Mouse (Mus musculus) olfactory bulb, adult 2 months (tissue): ENCODE measurements around the gene Cdc6.

ENCODE experiments used
- CTCF ChIP-seq: fragments of 200-500 bp; IDR thresholded peaks from 2 replicates; pipeline ENCODE4 v1.5.1; 2012; ENCODE audit warnings: low read depth, mild to moderate bottlenecking, low read length, moderate library complexity; ENCODE audit not compliant: insufficient read depth
- POLR2A ChIP-seq: fragments of 200-500 bp; IDR thresholded peaks from 2 replicates; pipeline ENCODE4 v1.6.1; 2012; ENCODE audit warnings: mild to moderate bottlenecking, low read depth, low read length, moderate library complexity; ENCODE audit not compliant: insufficient read depth

GRCm38 (mm10) chr11:98910415-98910814, 2.8 kb downstream of the Cdc6 start:
- TF ChIP-seq POLR2A (no peak), CTCF (no peak)
